Mouse (Mus musculus): ENCODE measurements around the gene Dennd2a. TPM values are rescaled to one million over a fixed set of nuclear protein-coding genes. Genes with fewer than 3 reads are reported as not detected.

Gene Dennd2a
- polyA plus RNA-seq (2015; fragmentation: Nextera tagmentation; extraction: Ambion mirVana), result 25.4 and 27.5 TPM in 2 replicates

- H3K9me3 ChIP-seq, result no peaks in the 10 kb centered on the region
- H3K4me2 ChIP-seq, result peak within 1 kb of the TSS; percentile 74
- peak within 1 kb of the TSS; percentile 88 for H3K4me3 ChIP-seq
- peak within 1 kb of the TSS; percentile 93 for H3K9ac ChIP-seq
- no peaks in the 10 kb centered on the region for H3K27me3 ChIP-seq
- H3K36me3 ChIP-seq, result 0 out of 2 replicates have a peak, but pooled peaks cover 4% of the 10 kb centered on the region
- H3K27ac ChIP-seq, result peak within 1 kb of the TSS; percentile 95
- peaks cover 50% of the 10 kb centered on the region for H3K4me1 ChIP-seq (replicated peaks)
- WGBS, result under 1% methylated on average over 23 of the region's 50 CpGs
- peak; percentile 95 for ATAC-seq (ENCODE audit: low FRiP score)
Observed at GRCm38 (mm10) chr6:39557723-39558261, at the start of gene Dennd2a. Dennd2a (minus strand) TSS chr6:39557867.

DNA sequence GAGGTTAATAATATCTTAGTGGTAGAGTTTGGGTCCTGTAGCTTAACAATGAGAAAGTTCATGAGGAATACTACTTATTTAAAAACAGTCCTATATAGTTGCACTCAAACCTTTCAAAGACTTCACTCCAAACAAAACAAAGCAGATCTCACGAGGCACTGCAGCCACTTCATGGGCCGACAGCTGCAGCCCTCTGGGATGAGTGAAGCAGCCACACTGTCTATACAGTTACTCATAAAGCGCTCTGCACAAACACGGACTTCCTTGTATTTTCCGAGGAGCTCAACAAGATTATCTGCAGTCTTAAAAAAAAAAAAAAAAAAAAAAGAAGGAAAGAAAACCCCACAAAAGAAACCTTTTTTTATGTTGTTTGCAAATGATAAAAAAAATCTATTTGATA is 49.7 kb upstream of the Dennd2a start:
- no peak overlapping the region for H3K4me3 ChIP-seq
- no peak for ATAC-seq (ENCODE audit: low FRiP score)
- no peaks in the 10 kb centered on the region for H3K4me1 ChIP-seq (replicated peaks)
- no peak overlapping the region for H3K4me2 ChIP-seq
- H3K27ac ChIP-seq, result no peak overlapping the region; the same call in 1 of the 2 replicates
- 77% methylated on average over 5 of the region's 5 CpGs for WGBS
- H3K9me3 ChIP-seq, result no peaks in the 10 kb centered on the region
- no peak overlapping the region for H3K9ac ChIP-seq
- H3K27me3 ChIP-seq, result no peaks in the 10 kb centered on the region
- H3K36me3 ChIP-seq, result peaks cover 29% of the 10 kb centered on the region

DNA sequence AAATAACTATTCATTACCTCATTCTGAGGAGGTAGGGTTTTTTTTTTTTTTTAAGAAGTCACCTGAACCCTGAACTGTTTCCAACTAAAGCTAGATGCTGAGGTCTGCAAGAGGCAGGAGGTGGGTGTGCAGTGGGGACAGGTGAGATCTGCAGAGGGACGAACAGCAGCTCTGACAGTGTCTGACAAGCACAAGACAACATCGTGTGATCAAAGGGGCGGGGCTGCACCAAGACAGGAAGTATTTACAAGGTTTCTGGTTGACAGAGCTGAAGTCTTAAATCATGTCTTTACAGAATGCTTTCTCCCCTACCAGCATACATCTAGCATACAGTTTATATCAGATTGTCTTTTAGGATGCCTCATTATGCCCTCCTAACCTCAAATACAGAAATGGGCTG is 49.2 kb upstream of the Dennd2a start:
- Histone ChIP-seq H3K36me3 (peaks cover 29% of the 10 kb centered on the region), H3K27me3 (no peaks in the 10 kb centered on the region), H3K4me2 (no peak overlapping the region), H3K9ac (no peak overlapping the region), H3K9me3 (no peaks in the 10 kb centered on the region), H3K4me1 (replicated peaks) (no peaks in the 10 kb centered on the region), H3K4me3 (no peak overlapping the region), H3K27ac (no peak overlapping the region)
- 81% methylated on average over 3 of the region's 3 CpGs for WGBS
- ATAC-seq (ENCODE audit: low FRiP score), result no peak

DNA sequence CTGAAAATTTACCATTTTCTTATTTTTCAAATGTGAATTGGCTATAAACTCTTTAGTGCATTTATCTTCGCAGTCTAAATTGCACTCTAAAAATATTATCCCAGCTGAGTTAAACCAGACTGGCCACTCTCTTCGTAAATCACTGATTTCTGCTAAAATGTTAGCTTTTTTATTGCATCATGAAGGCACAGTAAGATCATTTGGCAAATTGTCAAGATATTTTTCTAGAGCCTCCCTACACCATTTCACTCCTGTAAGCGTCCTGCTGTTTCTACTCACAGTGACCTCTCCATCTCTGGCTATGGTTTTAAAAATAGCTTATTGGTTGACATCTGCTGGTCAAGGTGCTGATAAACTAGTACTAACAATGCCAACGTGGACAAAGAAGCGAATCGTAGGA is 48.4 kb upstream of the Dennd2a start:
- WGBS, result 92% methylated on average over 6 of the region's 6 CpGs
- H3K4me3 ChIP-seq, result no peak overlapping the region
- no peak for ATAC-seq (ENCODE audit: low FRiP score)

GRCm38 (mm10) chr6:39604565-39604964 is 46.9 kb upstream of the Dennd2a start:
- H3K27ac ChIP-seq, result no peak overlapping the region
- peaks cover 41% of the 10 kb centered on the region for H3K36me3 ChIP-seq
- WGBS, result 77% methylated on average over 5 of the region's 5 CpGs
- no peak overlapping the region for H3K9ac ChIP-seq
- no peak overlapping the region for H3K4me3 ChIP-seq
- H3K4me2 ChIP-seq, result no peak overlapping the region
- H3K9me3 ChIP-seq, result no peaks in the 10 kb centered on the region
- no peaks in the 10 kb centered on the region for H3K4me1 ChIP-seq (replicated peaks)
- no peaks in the 10 kb centered on the region for H3K27me3 ChIP-seq
- no peak for ATAC-seq (ENCODE audit: low FRiP score)

More for the DNA sequence above, 48.4 kb upstream of the Dennd2a start:
- no peak overlapping the region for H3K27ac ChIP-seq
- no peak overlapping the region for H3K9ac ChIP-seq
- no peak overlapping the region for H3K4me2 ChIP-seq
- H3K36me3 ChIP-seq, result peaks cover 31% of the 10 kb centered on the region
- H3K27me3 ChIP-seq, result no peaks in the 10 kb centered on the region
- no peaks in the 10 kb centered on the region for H3K4me1 ChIP-seq (replicated peaks)
- H3K9me3 ChIP-seq, result no peaks in the 10 kb centered on the region

DNA sequence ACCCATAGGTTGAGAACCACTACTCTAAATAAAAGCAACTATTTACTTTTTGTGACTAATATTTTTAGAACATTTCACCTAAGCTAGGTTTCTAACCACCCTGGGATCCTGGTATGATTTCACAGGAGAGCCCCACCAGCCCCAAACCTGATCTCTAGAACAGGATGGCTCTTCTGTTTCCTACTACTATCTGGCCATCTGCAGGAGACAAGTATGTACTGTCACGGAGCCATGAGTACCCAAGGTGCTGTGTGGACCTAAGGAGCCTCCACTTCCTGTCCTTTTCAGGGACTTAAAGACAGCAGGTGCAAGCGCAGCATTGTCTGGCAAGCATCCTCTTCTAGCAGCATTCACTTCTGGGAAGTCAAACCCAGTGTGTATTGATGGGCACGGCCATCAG is 44.2 kb upstream of the Dennd2a start:
- 92% methylated on average over 3 of the region's 3 CpGs for WGBS

GRCm38 (mm10) chr6:39600851-39601250 is 43.2 kb upstream of the Dennd2a start:
- no peaks in the 10 kb centered on the region for H3K4me1 ChIP-seq (replicated peaks)
- no peak overlapping the region for H3K9ac ChIP-seq
- no peak overlapping the region for H3K4me2 ChIP-seq
- ATAC-seq (ENCODE audit: low FRiP score), result no peak
- WGBS, result 94% methylated on average over 3 of the region's 3 CpGs
- no peak overlapping the region for H3K27ac ChIP-seq
- no peaks in the 10 kb centered on the region for H3K9me3 ChIP-seq
- H3K27me3 ChIP-seq, result no peaks in the 10 kb centered on the region
- H3K36me3 ChIP-seq, result peaks cover 60% of the 10 kb centered on the region
- H3K4me3 ChIP-seq, result no peak overlapping the region

More for the DNA sequence above, 44.2 kb upstream of the Dennd2a start:
- no peaks in the 10 kb centered on the region for H3K27me3 ChIP-seq
- H3K9ac ChIP-seq, result no peak overlapping the region
- no peak overlapping the region for H3K4me3 ChIP-seq
- no peak overlapping the region for H3K4me2 ChIP-seq
- no peaks in the 10 kb centered on the region for H3K9me3 ChIP-seq
- peaks cover 59% of the 10 kb centered on the region for H3K36me3 ChIP-seq
- H3K4me1 ChIP-seq (replicated peaks), result no peaks in the 10 kb centered on the region
- no peak for ATAC-seq (ENCODE audit: low FRiP score)
- no peak overlapping the region for H3K27ac ChIP-seq

DNA sequence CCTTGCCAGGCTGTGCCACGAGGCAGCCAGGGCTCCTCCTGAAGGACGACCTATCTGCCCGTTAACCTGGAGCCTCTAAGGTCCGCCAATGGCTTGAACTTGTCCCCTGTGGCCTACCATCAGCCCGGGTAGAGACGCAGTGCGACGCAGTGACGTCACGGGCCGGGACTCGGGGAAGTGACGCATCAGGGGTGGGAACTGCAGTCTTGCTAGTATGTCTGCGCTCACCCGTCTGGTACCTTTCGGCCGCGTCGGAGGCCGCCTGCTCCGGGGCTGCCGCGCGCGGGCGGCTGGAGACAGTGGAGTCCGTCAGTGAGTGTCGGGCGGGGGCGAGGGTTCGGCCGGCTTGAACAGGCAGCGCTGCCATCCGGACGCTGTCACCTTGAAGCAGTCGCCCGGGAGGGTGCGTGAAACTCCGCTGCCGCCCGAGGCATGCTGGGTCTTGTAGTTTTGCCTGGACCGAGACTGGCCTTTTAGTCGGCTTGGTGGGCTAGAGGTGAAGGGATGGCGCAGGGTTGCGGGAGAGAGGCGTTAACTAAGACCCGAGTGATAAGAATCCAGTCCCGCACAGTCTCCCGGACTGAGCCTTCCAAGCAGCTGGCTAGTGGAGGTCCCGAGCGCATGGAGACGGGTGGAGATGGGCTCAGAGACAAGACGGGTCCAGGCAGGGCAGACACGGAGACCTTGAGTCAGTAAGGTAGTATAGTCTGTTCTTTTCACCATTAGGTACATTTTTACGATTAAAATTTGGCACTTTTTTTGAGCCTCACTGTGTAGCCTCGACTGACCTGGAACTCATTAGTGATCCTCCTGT is 34.9 kb upstream of the Dennd2a start, which contains the start of gene Ndufb2:
Gene Ndufb2, plus strand, starts transcription at position 174 of the 814 bp plus-strand sequence.
- peaks cover 35% of the 10 kb centered on the region for H3K36me3 ChIP-seq

GRCm38 (mm10) chr6:39591481-39591880 is 33.8 kb upstream of the Dennd2a start:
- Histone ChIP-seq H3K36me3 (peaks cover 38% of the 10 kb centered on the region), H3K9me3 (no peaks in the 10 kb centered on the region), H3K9ac (no peak overlapping the region), H3K4me1 (replicated peaks) (peaks cover 21% of the 10 kb centered on the region), H3K27ac (no peak overlapping the region), H3K27me3 (no peaks in the 10 kb centered on the region), H3K4me3 (no peak overlapping the region), H3K4me2 (no peak overlapping the region)
- ATAC-seq (ENCODE audit: low FRiP score), result no peak
- 95% methylated on average over 4 of the region's 4 CpGs for WGBS

More for the DNA sequence above, 34.9 kb upstream of the Dennd2a start, which contains the start of gene Ndufb2:
- peaks cover 21% of the 10 kb centered on the region for H3K4me1 ChIP-seq (replicated peaks)
- no peaks in the 10 kb centered on the region for H3K9me3 ChIP-seq
- peak within 1 kb of the TSS; percentile 66 for H3K4me2 ChIP-seq
- no peaks in the 10 kb centered on the region for H3K27me3 ChIP-seq
- peak within 1 kb of the TSS; percentile 97 for H3K27ac ChIP-seq
- under 1% methylated on average over 56 of the region's 56 CpGs for WGBS
- peak within 1 kb of the TSS; percentile 91 for H3K9ac ChIP-seq
- peak within 1 kb of the TSS; percentile 70 for H3K4me3 ChIP-seq
- ATAC-seq (ENCODE audit: low FRiP score), result peak; percentile 98

DNA sequence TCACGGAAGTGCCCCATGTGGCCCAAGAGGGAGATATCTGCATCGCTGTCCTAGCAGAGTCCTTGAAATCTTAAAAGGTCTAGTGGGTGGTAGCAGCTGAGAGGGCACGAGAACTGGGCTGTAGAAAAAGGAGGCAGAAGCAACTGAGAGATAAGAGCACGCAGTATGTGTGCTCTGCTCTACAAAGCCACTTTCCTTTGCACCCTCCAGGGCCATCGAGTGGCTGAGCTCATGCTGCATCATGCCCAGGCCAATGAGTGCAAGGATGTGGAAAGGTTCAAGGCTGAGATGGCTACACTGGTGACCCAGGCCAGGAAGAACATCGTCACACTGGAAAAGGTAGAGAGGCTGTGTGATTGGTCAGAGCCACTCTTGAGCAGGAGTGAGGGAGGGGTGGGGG is 27.9 kb upstream of the Dennd2a start, which contains the start of gene Gm42420:
Gene Gm42420, plus strand, starts transcription at position 237 of the 400 bp plus-strand sequence.
- no peaks in the 10 kb centered on the region for H3K27me3 ChIP-seq
- no peak within 1 kb of the TSS for H3K4me3 ChIP-seq
- no peak within 1 kb of the TSS for H3K27ac ChIP-seq
- no peak for ATAC-seq (ENCODE audit: low FRiP score)
- no peaks in the 10 kb centered on the region for H3K4me1 ChIP-seq (replicated peaks)
- H3K9ac ChIP-seq, result no peak within 1 kb of the TSS
- no peaks in the 10 kb centered on the region for H3K9me3 ChIP-seq
- H3K36me3 ChIP-seq, result peaks cover 93% of the 10 kb centered on the region
- WGBS, result 96% methylated on average over 6 of the region's 6 CpGs
- no peak within 1 kb of the TSS for H3K4me2 ChIP-seq

- Histone ChIP-seq H3K9me3 (no peaks in the 10 kb centered on the region), H3K36me3 (peaks cover 94% of the 10 kb centered on the region), H3K9ac (no peak overlapping the region), H3K27ac (no peak overlapping the region), H3K27me3 (no peaks in the 10 kb centered on the region), H3K4me3 (no peak overlapping the region), H3K4me1 (replicated peaks) (no peaks in the 10 kb centered on the region), H3K4me2 (no peak overlapping the region)
- 83% methylated on average over 7 of the region's 7 CpGs for WGBS
- ATAC-seq (ENCODE audit: low FRiP score), result no peak
Observed at GRCm38 (mm10) chr6:39581087-39581784, 23.6 kb upstream of the Dennd2a start.

- peaks cover 87% of the 10 kb centered on the region for H3K36me3 ChIP-seq
- H3K9me3 ChIP-seq, result no peaks in the 10 kb centered on the region
- no peaks in the 10 kb centered on the region for H3K27me3 ChIP-seq
- H3K4me3 ChIP-seq, result no peak overlapping the region
- no peaks in the 10 kb centered on the region for H3K4me1 ChIP-seq (replicated peaks)
- H3K4me2 ChIP-seq, result no peak overlapping the region
- no peak overlapping the region for H3K9ac ChIP-seq
- no peak for ATAC-seq (ENCODE audit: low FRiP score)
- 68% methylated on average over 2 of the region's 2 CpGs for WGBS
- no peak overlapping the region for H3K27ac ChIP-seq
Observed at GRCm38 (mm10) chr6:39580558-39580957, 22.9 kb upstream of the Dennd2a start.
